Mouse (Mus musculus) ovary, postnatal 36 days (tissue): Measurements from ENCODE around the gene Etv6.
"Not testable (repeated sequence)": the region's sequence is repeated elsewhere in the genome, so short reads cannot be mapped to it uniquely, and the experiment has no call there.

ENCODE experiments used
- DNase-seq: peaks from one replicate; pipeline ENCODE4 v3.0.0; 2022; ENCODE audit warnings: low spot score, mixed read lengths

Gene Etv6

GRCm38 (mm10) chr6:134035490-134036405 is at the start of gene Etv6:
Gene Etv6, plus strand, starts transcription at chr6:134035700.
- DNase-seq = peak; percentile 80

GRCm38 (mm10) chr6:133986161-133986560 is 49.3 kb upstream of the Etv6 start:
- DNase-seq = peak; percentile 30

GRCm38 (mm10) chr6:133987068-133987591 is 48.4 kb upstream of the Etv6 start:
- DNase-seq = no peak

GRCm38 (mm10) chr6:133988011-133988410 is 47.5 kb upstream of the Etv6 start:
- DNase-seq = no peak

- no peak for DNase-seq
Observed at GRCm38 (mm10) chr6:133997461-133997860, 38.0 kb upstream of the Etv6 start.

- no peak for DNase-seq
Observed at GRCm38 (mm10) chr6:133997935-133998334, 37.6 kb upstream of the Etv6 start.

GRCm38 (mm10) chr6:134014488-134015110 is 20.9 kb upstream of the Etv6 start:
- DNase-seq = not testable (repeated sequence)

GRCm38 (mm10) chr6:134018807-134019206 is 16.7 kb upstream of the Etv6 start:
- no peak for DNase-seq

GRCm38 (mm10) chr6:134020821-134021220 is 14.7 kb upstream of the Etv6 start:
- DNase-seq = no peak

GRCm38 (mm10) chr6:134026264-134026663 is 9.2 kb upstream of the Etv6 start:
- no peak for DNase-seq

GRCm38 (mm10) chr6:134027022-134027421 is 8.5 kb upstream of the Etv6 start:
- no peak for DNase-seq

GRCm38 (mm10) chr6:134032451-134032850 is 3.0 kb upstream of the Etv6 start:
- DNase-seq = no peak

- DNase-seq = no peak
Observed at GRCm38 (mm10) chr6:134034436-134034835, 1.1 kb upstream of the Etv6 start.

- DNase-seq = peak; percentile 83
Observed at GRCm38 (mm10) chr6:134034904-134035489, 503 bp upstream of the Etv6 start.

- DNase-seq = no peak
Observed at GRCm38 (mm10) chr6:134036491-134036911, 1.0 kb downstream of the Etv6 start.

- DNase-seq = no peak
Observed at GRCm38 (mm10) chr6:134036951-134037431, 1.5 kb downstream of the Etv6 start.

- no peak for DNase-seq
Observed at GRCm38 (mm10) chr6:134037960-134038359, 2.5 kb downstream of the Etv6 start.

GRCm38 (mm10) chr6:134038881-134039280 is 3.4 kb downstream of the Etv6 start:
- DNase-seq = peak; percentile 60

GRCm38 (mm10) chr6:134039351-134039750 is 3.9 kb downstream of the Etv6 start:
- no peak for DNase-seq

- no peak for DNase-seq
Observed at GRCm38 (mm10) chr6:134040312-134040711, 4.8 kb downstream of the Etv6 start.

GRCm38 (mm10) chr6:134041286-134041685 is 5.8 kb downstream of the Etv6 start:
- no peak for DNase-seq

- DNase-seq = no peak
Observed at GRCm38 (mm10) chr6:134041916-134042315, 6.4 kb downstream of the Etv6 start.
